Mouse (Mus musculus) cerebellum, adult 2 months (tissue): ENCODE measurements at regions not wholly inside any gene's neighbourhood (a gene's known extent, or its start where the extent isn't known, plus 50 kb on each side); places are given as distances from the start of the nearest gene placed in this dataset.

Experiments used
- CTCF ChIP-seq: fragments of 200-500 bp; IDR thresholded peaks from 2 replicates; pipeline ENCODE4 v1.5.1; 2011; ENCODE audit warnings: low read depth, mild to moderate bottlenecking, control low read depth, low read length, moderate library complexity, borderline replicate concordance; ENCODE audit not compliant: insufficient read depth
- POLR2A ChIP-seq: fragments of 200-500 bp; IDR thresholded peaks from 2 replicates; pipeline ENCODE4 v1.6.1; 2011; ENCODE audit warnings: low read length, control low read depth, borderline replicate concordance; ENCODE audit not compliant: insufficient read depth

GRCm38 (mm10) chr6:117514831-117515230 lies 326.1 kb upstream of the Zfp637 start:
- no peak for TF ChIP-seq CTCF
- TF ChIP-seq POLR2A: no peak
